Mouse (Mus musculus): ENCODE data around the gene C1qa. TPM values are rescaled to one million over a fixed set of nuclear protein-coding genes. Genes with fewer than 3 reads are reported as not detected.

Gene C1qa
- total and polyA plus RNA-seq, 3 experiments = not detected

- no peaks in the 10 kb centered on the region for H3K36me3 ChIP-seq (replicated peaks in 1 of 2; ENCODE audit: control insufficient read depth in 1 of 2, insufficient read depth in 1 of 2, low read length in 1 of 2)
- H3K4me2 ChIP-seq (ENCODE audit: insufficient read depth, low read depth, poor library complexity, severe bottlenecking) = no peak overlapping the region
- no peaks in the 10 kb centered on the region for H3K4me1 ChIP-seq (ENCODE audit: control insufficient read depth in 1 of 2, insufficient read depth in 2 of 2)
- H3K9ac ChIP-seq (ENCODE audit: insufficient read depth, low read depth) = no peak overlapping the region
- in situ Hi-C loops (cut with MboI; ENCODE audit: low pct_ligation_motif_present, low pct_unique_long_range_greater_than_20kb, low sequenced_read_pairs) = no loop called here
- TF ChIP-seq E2F4 (IDR thresholded peaks at IDR 0.05; ENCODE audit: insufficient replicate concordance, low read depth, low read length) (no peak), MYC (IDR thresholded peaks at IDR 0.05; ENCODE audit: low read depth, low read length) (no peak), GABPA (IDR thresholded peaks at IDR 0.05; ENCODE audit: insufficient replicate concordance, low read depth, low read length) (no peak), EP300 (IDR thresholded peaks at IDR 0.05; ENCODE audit: low read length) (no peak), CHD1 (IDR thresholded peaks at IDR 0.05; ENCODE audit: low read depth, low read length) (no peak), HCFC1 (IDR thresholded peaks at IDR 0.05; ENCODE audit: low read depth, low read length) (no peak), ZKSCAN1 (IDR thresholded peaks at IDR 0.05; ENCODE audit: borderline replicate concordance, low read depth, low read length) (no peak), POLR2AphosphoS2 (IDR thresholded peaks at IDR 0.05; ENCODE audit: low read depth, low read length) (no peak), UBTF (IDR thresholded peaks at IDR 0.05; ENCODE audit: low read depth, low read length) (no peak), SIN3A (IDR thresholded peaks at IDR 0.05; ENCODE audit: low read length) (no peak), ELF1 (IDR thresholded peaks at IDR 0.05; ENCODE audit: low read depth, low read length) (no peak)
- no peak overlapping the region for H3K4me3 ChIP-seq (replicated peaks in 1 of 3; ENCODE audit: low read depth in 2 of 3, low read length in 2 of 3, poor library complexity in 1 of 3)
- peaks cover 94% of the 10 kb centered on the region for H3K27me3 ChIP-seq (replicated peaks)
- H3K27ac ChIP-seq (ENCODE audit: insufficient read depth, low read depth) = no peak overlapping the region
- no peaks in the 10 kb centered on the region for H3K79me2 ChIP-seq (replicated peaks; ENCODE audit: control insufficient read depth, extremely low read depth, insufficient read depth, poor library complexity, severe bottlenecking)
- DNase-seq (ENCODE audit: extremely low read depth) = no peak
- dilution Hi-C loops (cut with MboI; ENCODE audit: extremely low pct_ligation_motif_present, extremely low pct_unique_long_range_greater_than_20kb, low sequenced_read_pairs) = no loop called here
- H3K9me3 ChIP-seq (replicated peaks; ENCODE audit: low read length) = peaks cover 4% of the 10 kb centered on the region
These were observed 36.2 kb downstream of the C1qa start for GRCm38 (mm10) chr4:136862411-136862810.

GRCm38 (mm10) chr4:136861806-136862205 lies 36.8 kb downstream of the C1qa start:
- Histone ChIP-seq H3K4me1 (ENCODE audit: control insufficient read depth in 1 of 2, insufficient read depth in 2 of 2) (no peaks in the 10 kb centered on the region), H3K9ac (ENCODE audit: insufficient read depth, low read depth) (no peak overlapping the region), H3K4me3 (replicated peaks in 1 of 3; ENCODE audit: low read depth in 2 of 3, low read length in 2 of 3, poor library complexity in 1 of 3) (no peak overlapping the region), H3K4me2 (ENCODE audit: insufficient read depth, low read depth, poor library complexity, severe bottlenecking) (no peak overlapping the region), H3K27ac (ENCODE audit: insufficient read depth, low read depth) (no peak overlapping the region), H3K79me2 (replicated peaks; ENCODE audit: control insufficient read depth, extremely low read depth, insufficient read depth, poor library complexity, severe bottlenecking) (no peaks in the 10 kb centered on the region), H3K9me3 (replicated peaks; ENCODE audit: low read length) (peaks cover 4% of the 10 kb centered on the region), H3K27me3 (replicated peaks) (peaks cover 94% of the 10 kb centered on the region), H3K36me3 (replicated peaks in 1 of 2; ENCODE audit: control insufficient read depth in 1 of 2, insufficient read depth in 1 of 2, low read length in 1 of 2) (no peaks in the 10 kb centered on the region)
- in situ Hi-C loops (cut with MboI; ENCODE audit: low pct_ligation_motif_present, low pct_unique_long_range_greater_than_20kb, low sequenced_read_pairs) = no loop called here
- dilution Hi-C loops (cut with MboI; ENCODE audit: extremely low pct_ligation_motif_present, extremely low pct_unique_long_range_greater_than_20kb, low sequenced_read_pairs) = no loop called here
- no peak for TF ChIP-seq MAX (IDR thresholded peaks at IDR 0.05; ENCODE audit: low read length)
- TF ChIP-seq JUND (conservative IDR thresholded peaks at IDR 0.05; ENCODE audit: low read depth, low read length) = no peak
- TF ChIP-seq TBP (conservative IDR thresholded peaks at IDR 0.05; ENCODE audit: low read depth, low read length) = no peak
- no peak for TF ChIP-seq BHLHE40 (IDR thresholded peaks at IDR 0.05; ENCODE audit: low read depth, low read length)
- no peak for TF ChIP-seq GABPA (IDR thresholded peaks at IDR 0.05; ENCODE audit: insufficient replicate concordance, low read depth, low read length)
- no peak for TF ChIP-seq MXI1 (IDR thresholded peaks at IDR 0.05; ENCODE audit: low read depth, low read length)
- no peak for TF ChIP-seq TCF12 (IDR thresholded peaks at IDR 0.05; ENCODE audit: low read depth, low read length)
- no peak for TF ChIP-seq USF2 (conservative IDR thresholded peaks at IDR 0.05; ENCODE audit: low read depth, low read length)
- TF ChIP-seq ZNF384 (IDR thresholded peaks at IDR 0.05; ENCODE audit: low read depth, low read length) = no peak
- TF ChIP-seq ZMIZ1 (IDR thresholded peaks at IDR 0.05; ENCODE audit: low read depth, low read length) = no peak
- TF ChIP-seq SIN3A (IDR thresholded peaks at IDR 0.05; ENCODE audit: low read length) = no peak
- TF ChIP-seq CHD2 (IDR thresholded peaks at IDR 0.05; ENCODE audit: low read length) = no peak
- TF ChIP-seq IRF4 (IDR thresholded peaks at IDR 0.05; ENCODE audit: low read depth, low read length) = no peak
- TF ChIP-seq NRF1 (IDR thresholded peaks at IDR 0.05; ENCODE audit: low read depth, low read length) = no peak
- TF ChIP-seq KAT2A (IDR thresholded peaks at IDR 0.05; ENCODE audit: insufficient replicate concordance, low read length) = no peak
- no peak for TF ChIP-seq PAX5 (IDR thresholded peaks at IDR 0.05; ENCODE audit: low read length)
- no peak for TF ChIP-seq NELFE (IDR thresholded peaks at IDR 0.05; ENCODE audit: low read depth, low read length)
- no peak for TF ChIP-seq ZKSCAN1 (IDR thresholded peaks at IDR 0.05; ENCODE audit: borderline replicate concordance, low read depth, low read length)
- no peak for DNase-seq (ENCODE audit: extremely low read depth)
